Mouse (Mus musculus): ENCODE measurements around the gene Traf2.

GRCm38 (mm10) chr2:25534178-25534865, 12.4 kb downstream of the Traf2 start:
- TF ChIP-seq CTCF (conservative IDR thresholded peaks at IDR 0.05; ENCODE audit: low read length) (no peak), NANOG (IDR thresholded peaks at IDR 0.05; ENCODE audit: borderline replicate concordance, low read length) (no peak)
